Mouse (Mus musculus) lung, adult 18-20 months (tissue): ENCODE data around the gene Dhx57.
"Not testable (repeated sequence)": the region's sequence is repeated elsewhere in the genome, so short reads cannot be mapped to it uniquely, and the experiment has no call there.

Experiments used
- DNase-seq, 2 experiments: peaks; one replicate each; pipeline ENCODE4 v3.0.0; 2022; ENCODE audit warnings: mixed read lengths in 2 of 2

Dhx57 gene

DNA sequence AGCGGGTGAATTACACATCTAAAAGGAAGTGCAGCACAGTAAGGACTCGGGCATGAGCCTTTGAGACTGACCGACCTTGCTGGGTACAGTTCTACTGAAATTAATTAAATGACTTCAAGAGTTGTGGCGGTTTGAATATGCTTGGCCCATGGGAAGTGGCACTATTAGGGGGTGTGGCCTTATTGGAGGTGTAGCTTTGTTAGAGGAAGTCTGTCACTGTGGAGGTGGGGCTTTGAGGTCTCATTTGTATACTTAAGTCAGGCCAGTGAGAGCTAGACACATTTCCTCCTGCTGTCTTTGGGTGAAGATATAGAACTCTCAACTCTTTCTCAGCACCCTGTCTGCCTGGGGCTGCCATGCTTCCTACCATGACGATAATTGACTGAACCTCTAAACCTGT, 35.9 kb downstream of the Dhx57 start:
- DNase-seq: no peak

- DNase-seq: peak in 1 of 2 experiments; percentile 21
Observed at GRCm38 (mm10) chr17:80252757-80253525, 37.3 kb downstream of the Dhx57 start.

DNA sequence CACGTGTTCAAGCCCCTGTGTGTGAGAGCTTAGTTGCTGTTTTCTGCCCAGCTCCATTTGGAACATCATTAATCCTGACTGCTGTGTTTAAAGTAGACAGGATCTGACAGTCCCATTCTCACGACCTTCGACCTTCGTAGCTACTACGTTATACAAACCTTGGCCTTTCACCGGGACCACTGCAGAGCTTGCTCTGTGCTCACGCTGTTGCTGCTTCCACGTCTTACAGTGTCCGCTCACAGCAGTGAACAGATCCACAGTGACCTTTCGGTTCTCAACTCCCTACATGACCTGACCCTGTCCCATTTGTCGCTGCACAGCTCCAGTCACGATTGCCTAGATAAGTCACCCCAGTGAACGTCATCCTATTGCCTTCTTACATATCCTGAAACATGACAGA, 47.2 kb downstream of the Dhx57 start:
- no peak for DNase-seq

- DNase-seq: no peak
Observed at GRCm38 (mm10) chr17:80241594-80241993, 48.7 kb downstream of the Dhx57 start.

- DNase-seq: no peak
Observed at GRCm38 (mm10) chr17:80237475-80237874, 52.8 kb downstream of the Dhx57 start.

- DNase-seq: no peak
Observed at GRCm38 (mm10) chr17:80236805-80237204, 53.5 kb downstream of the Dhx57 start.

DNA sequence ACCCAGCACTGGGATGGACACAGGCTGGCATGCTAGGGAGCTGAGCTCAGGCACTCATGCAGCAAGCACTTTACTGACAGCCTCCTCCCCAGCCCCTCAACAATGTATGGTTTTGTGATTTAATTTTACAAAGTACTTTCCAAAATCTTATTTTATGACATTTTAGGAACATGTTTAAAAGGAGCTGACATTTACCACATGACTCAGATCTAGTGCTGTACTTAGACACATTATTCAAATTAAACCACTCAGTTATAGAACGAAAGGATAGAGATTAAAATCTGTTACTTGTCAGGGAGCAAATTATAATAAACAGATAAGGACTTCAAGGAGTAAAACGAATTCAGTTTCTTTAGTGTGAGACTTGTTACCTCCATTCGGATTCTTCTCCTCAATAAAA, 54.8 kb downstream of the Dhx57 start:
- DNase-seq: no peak

DNA sequence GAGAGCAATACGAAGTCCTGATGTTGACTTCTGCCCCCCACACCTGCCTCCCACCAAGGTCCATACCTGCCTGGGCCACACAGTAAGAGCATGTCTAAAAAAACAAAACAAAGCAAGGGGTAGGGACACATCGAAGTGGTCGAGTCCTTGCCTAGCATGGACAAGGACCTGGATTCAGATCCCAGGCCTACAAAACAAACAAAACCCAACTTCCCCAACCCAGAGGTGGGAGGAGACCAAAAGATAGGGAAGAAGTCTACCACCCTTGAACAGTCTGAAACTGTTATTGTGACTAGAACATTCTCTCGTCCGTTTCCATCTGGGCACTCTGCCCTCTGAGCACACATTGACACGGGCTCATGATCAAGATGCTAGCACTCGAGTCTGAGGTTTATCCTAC, 55.9 kb downstream of the Dhx57 start:
- DNase-seq: no peak

DNA sequence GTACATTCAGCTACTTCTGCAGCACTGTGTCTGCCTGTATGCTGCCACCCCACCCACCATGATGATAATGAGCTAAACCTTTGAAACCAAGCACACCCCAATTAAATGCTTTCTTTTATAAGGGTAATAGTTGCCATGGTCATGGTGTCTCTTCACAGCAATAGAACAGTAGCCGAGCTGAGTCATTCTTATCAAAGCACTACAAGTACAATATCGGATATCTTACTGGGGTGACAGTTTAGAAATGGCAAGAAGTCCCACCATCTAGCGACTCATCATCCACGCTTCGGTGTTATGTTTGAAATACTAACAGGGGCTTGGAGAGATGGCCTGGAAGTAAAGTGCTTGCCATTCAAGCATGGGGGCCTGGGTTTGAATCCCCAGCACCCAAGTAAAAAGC, 56.4 kb downstream of the Dhx57 start:
- DNase-seq: no peak

DNA sequence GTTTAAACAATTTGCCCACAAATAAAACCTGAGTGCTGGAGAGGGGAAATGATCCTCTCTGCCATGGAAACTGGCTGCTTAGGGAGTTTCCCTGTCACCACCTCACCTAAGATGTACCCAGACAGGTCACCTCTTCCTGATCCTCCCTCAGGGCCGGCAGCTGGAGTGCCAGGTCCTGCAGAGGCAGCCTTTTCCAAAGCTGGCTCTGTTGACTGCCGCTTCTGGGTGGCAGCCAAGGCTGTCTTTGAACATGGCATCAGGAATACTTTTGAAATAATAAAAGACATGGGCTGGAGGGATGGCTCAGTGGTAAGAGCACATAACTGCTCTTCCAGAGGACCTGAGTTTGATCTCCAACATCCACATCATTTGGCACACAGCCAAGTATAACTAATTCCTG, 60.9 kb downstream of the Dhx57 start:
- no peak for DNase-seq

DNA sequence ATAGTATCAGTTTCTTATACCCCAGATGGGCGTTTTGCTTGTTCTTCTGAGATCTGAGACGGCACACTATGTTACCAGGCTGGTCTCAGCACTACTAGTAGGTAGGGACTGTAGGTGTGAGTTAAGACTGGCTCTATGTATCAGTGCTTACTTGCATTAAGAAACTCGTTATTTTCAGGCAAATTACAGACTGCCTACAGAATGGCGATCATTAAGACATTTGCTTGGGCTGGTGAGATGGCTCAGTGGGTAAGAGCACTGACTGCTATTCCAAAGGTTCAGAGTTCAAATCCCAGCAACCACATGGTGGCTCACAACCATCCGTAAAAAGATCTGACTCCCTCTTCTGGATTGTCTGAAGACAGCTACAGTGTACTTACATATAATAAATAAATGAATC, 65.1 kb downstream of the Dhx57 start:
- DNase-seq: not testable (repeated sequence)

- DNase-seq: peak; percentile 85 to 89
Observed at GRCm38 (mm10) chr17:80224326-80225116, 65.8 kb downstream of the Dhx57 start, which contains the start of gene Gemin6. TSS of gene Gemin6 (plus strand) at chr17:80224441.

- no peak for DNase-seq
Observed at GRCm38 (mm10) chr17:80223829-80224228, 66.4 kb downstream of the Dhx57 start.

DNA sequence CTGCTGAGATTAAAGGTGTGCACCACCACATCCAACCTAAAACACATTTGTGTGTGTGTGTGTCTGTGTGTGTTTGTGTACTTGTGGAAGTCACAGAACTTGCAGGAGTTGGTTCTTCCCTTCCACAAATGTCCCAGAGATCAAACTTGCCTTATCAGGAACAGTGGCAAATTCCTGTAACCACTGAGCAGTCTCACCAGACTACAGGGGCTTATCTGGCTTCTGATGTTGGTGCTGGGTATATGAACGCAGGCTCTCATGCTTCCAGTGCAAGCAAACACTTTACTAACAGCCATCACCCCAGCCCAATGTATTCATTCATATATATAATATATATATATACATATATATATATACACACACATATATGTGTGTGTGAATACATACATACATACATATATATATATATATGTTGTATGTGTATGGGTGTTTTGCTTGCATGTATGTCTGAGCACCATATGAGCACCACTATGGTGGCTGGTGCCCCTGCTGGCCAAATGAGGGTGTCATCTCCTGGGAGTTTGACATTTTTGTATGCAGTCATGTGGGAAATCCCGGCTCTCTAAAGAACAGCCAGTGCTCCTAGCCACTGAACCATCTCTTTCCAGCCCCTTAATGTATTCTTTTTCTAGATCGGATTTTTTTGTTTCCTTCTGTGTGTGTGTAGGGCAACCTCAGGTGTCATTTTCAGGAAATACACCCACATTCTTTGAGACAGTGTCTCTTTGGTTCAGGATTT, 68.2 kb downstream of the Dhx57 start:
- DNase-seq: no peak

- no peak for DNase-seq
Observed at GRCm38 (mm10) chr17:80221202-80221601, 69.1 kb downstream of the Dhx57 start.

GRCm38 (mm10) chr17:80220131-80220530, 70.1 kb downstream of the Dhx57 start:
- no peak for DNase-seq

- DNase-seq: not testable (repeated sequence)
Observed at GRCm38 (mm10) chr17:80213998-80214397, 76.3 kb downstream of the Dhx57 start.

GRCm38 (mm10) chr17:80206671-80207581, 83.3 kb downstream of the Dhx57 start, which contains the start of the genes Srsf7 and Ttc39d:
TSS of gene Srsf7 (minus strand) at chr17:80207307.
TSS of gene Ttc39d (plus strand) at chr17:80207460.
- peak; percentile 98 for DNase-seq

- no peak for DNase-seq
Observed at GRCm38 (mm10) chr17:80206301-80206670, 84.0 kb downstream of the Dhx57 start.

DNA sequence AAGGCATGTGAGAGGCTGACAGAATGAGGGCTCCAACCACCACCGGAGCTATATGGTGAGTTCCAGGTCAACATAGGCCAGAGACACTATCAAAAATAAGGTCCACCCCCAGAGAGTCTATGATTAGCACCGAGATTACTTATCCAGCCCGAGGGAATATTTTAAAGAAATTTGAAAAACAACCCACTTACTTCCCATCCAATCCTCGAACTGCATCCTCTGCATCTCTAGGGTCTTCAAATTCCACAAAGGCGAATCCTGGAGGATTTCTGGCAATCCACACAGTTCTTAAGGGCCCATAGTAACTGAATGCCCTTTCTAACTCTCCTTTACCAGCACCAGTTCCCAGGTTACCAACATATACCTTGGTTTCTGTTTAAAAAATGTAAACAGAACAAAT, 84.6 kb downstream of the Dhx57 start:
- no peak for DNase-seq

GRCm38 (mm10) chr17:80199160-80199778, 91.0 kb downstream of the Dhx57 start:
- DNase-seq: no peak

- DNase-seq: no peak
Observed at GRCm38 (mm10) chr17:80193075-80193474, 97.2 kb downstream of the Dhx57 start.
